Mouse (Mus musculus) layer of hippocampus, adult 11-12 months (tissue): ENCODE measurements around the gene Emp1.

ENCODE experiments used
- DNase-seq: peaks from one replicate; pipeline ENCODE4 v3.0.0; 2022; ENCODE audit warnings: low spot score

Gene Emp1

GRCm38 (mm10) chr6:135364041-135364745, 1.8 kb downstream of the Emp1 start:
- DNase-seq, result no peak

GRCm38 (mm10) chr6:135364891-135365301, 2.6 kb downstream of the Emp1 start:
- DNase-seq, result no peak

- no peak for DNase-seq
These were observed 3.3 kb downstream of the Emp1 start for GRCm38 (mm10) chr6:135365614-135366013.

GRCm38 (mm10) chr6:135368230-135368629, 5.9 kb downstream of the Emp1 start:
- DNase-seq, result no peak

GRCm38 (mm10) chr6:135369551-135369968, 7.2 kb downstream of the Emp1 start:
- peak; percentile 40 for DNase-seq

GRCm38 (mm10) chr6:135370954-135371353, 8.6 kb downstream of the Emp1 start:
- DNase-seq, result no peak

GRCm38 (mm10) chr6:135373357-135373756, 11.0 kb downstream of the Emp1 start:
- DNase-seq, result no peak

- no peak for DNase-seq
These were observed 13.5 kb downstream of the Emp1 start for GRCm38 (mm10) chr6:135375818-135376217.

- DNase-seq, result no peak
These were observed 13.9 kb downstream of the Emp1 start for GRCm38 (mm10) chr6:135376248-135376647.

- peak; percentile 72 for DNase-seq
These were observed 15.4 kb downstream of the Emp1 start for GRCm38 (mm10) chr6:135377583-135378319.

GRCm38 (mm10) chr6:135383919-135384318, 21.6 kb downstream of the Emp1 start:
- no peak for DNase-seq

GRCm38 (mm10) chr6:135385738-135386459, 23.6 kb downstream of the Emp1 start:
- DNase-seq, result no peak

GRCm38 (mm10) chr6:135387653-135388052, 25.3 kb downstream of the Emp1 start:
- DNase-seq, result no peak

- DNase-seq, result no peak
These were observed 26.4 kb downstream of the Emp1 start for GRCm38 (mm10) chr6:135388711-135389110.

- no peak for DNase-seq
These were observed 28.1 kb downstream of the Emp1 start for GRCm38 (mm10) chr6:135390398-135390797.

- DNase-seq, result no peak
These were observed 33.0 kb downstream of the Emp1 start for GRCm38 (mm10) chr6:135395375-135395774.

- DNase-seq, result no peak
These were observed 34.7 kb downstream of the Emp1 start for GRCm38 (mm10) chr6:135397089-135397488.

- no peak for DNase-seq
These were observed 35.4 kb downstream of the Emp1 start for GRCm38 (mm10) chr6:135397788-135398187.

- DNase-seq, result no peak
These were observed 36.5 kb downstream of the Emp1 start for GRCm38 (mm10) chr6:135398801-135399200.

- DNase-seq, result peak; percentile 84
These were observed 38.0 kb downstream of the Emp1 start for GRCm38 (mm10) chr6:135400306-135400705.

GRCm38 (mm10) chr6:135405093-135405492, 42.7 kb downstream of the Emp1 start:
- no peak for DNase-seq

GRCm38 (mm10) chr6:135407323-135407722, 45.0 kb downstream of the Emp1 start:
- DNase-seq, result no peak
